Mouse (Mus musculus) embryo, embryonic 10 days (tissue): ENCODE measurements around the gene Pemt.

Experiments used
- DNase-seq: peaks from one replicate; pipeline ENCODE4 v3.0.0-alpha.2; 2015; ENCODE audit warnings: low spot score

The Pemt gene

GRCm38 (mm10) chr11:60056520-60056919 lies 10.2 kb upstream of the Pemt start:
- no peak for DNase-seq

- DNase-seq, result no peak
These were observed 2.6 kb upstream of the Pemt start for GRCm38 (mm10) chr11:60048841-60049240.

GRCm38 (mm10) chr11:60045676-60046057 lies 622 bp downstream of the Pemt start:
- DNase-seq, result no peak

GRCm38 (mm10) chr11:60044777-60045176 lies 1.5 kb downstream of the Pemt start:
- DNase-seq, result no peak

DNA sequence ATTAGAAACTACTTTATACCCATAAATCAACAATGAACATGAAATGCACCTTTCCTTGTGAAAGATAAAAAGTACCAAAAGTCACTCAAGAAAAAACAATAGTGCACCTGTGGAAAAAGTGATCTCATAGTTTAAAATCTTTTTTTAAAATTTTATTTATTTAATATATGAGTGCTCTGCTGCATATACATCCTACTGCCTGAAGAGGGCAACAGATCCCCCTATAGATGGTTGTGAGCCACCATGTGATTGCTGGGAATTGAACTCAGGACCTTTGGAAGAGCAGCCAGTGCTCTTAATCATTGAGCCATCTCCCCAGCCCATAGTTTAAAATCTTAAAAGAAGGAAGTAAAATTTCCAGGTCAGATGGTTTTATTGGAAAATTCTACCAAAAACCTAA lies 4.0 kb downstream of the Pemt start:
- no peak for DNase-seq

- no peak for DNase-seq
These were observed 9.6 kb downstream of the Pemt start for GRCm38 (mm10) chr11:60036537-60037220.

DNA sequence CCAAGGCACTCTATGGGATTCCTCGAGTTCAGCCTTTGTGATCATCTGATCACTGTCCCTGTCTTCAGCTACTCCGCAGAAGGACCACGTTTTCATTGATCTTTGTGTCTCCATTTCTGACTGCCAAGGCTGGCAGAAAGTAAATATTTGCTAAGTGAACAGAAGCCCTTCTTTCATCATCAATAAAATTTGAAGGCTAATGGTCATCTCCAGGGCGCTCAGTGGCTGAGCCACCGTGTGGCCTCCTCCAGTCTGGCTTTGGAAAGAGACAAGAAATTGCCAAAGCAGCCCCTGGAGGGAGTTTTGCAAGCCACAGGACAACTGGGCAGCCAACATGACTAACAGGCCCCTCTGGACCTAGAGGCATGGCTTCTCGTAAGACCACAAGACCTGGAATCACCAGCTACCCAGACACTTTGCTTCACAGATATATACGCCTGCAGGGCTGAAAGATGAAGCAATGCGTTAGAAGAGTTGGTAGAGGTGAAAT lies 11.3 kb downstream of the Pemt start:
- DNase-seq, result no peak

GRCm38 (mm10) chr11:60034293-60034692 lies 12.0 kb downstream of the Pemt start:
- no peak for DNase-seq

GRCm38 (mm10) chr11:60032586-60033430 lies 13.5 kb downstream of the Pemt start:
- no peak for DNase-seq

DNA sequence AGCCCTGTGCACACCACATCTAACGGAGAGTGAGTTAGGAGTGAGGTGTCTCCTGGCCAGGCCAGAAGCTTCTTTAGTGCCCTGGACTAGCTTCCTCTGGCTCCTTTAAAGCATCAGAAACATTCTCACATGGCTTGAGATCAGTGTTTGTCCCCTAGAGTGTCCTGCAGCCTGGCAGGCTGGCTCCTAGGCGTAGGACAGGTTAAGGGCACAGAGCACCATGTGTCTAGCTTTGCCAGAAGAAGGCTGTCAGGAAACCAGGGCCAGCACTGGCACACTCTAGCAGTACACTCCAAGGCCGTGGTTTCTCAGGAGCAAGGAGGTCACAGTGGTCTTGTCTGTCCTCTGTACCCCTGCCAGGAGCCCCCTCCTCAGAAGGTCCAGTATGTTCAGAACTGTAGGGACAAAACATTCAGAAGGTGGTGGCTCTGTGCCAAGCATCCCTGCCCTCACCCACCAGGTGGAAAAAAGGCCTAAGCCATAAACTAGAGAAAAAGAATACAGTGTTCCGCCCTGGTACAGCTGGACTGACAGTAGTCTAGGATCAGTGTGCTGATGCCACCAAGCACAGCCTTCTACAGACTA lies 15.4 kb downstream of the Pemt start:
- DNase-seq, result no peak

DNA sequence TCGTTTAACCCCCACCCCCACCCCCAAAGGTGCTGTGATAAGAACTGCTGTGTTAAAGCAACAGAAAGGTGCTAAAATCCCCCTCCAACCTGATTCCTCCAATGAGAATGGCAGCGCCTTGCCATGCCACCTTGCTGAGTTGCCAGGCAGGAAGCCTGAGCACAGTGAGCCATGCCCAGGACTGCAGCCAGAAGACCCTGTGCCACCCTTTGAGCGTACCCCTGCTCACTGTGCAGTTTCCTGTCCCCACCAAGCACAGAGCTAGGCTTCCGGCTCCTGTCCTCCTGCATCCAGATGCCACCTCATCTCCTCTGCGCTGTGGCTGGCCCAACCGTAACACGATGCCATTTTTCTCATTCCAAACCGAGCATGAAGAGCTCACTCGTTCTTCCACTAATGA lies 16.3 kb downstream of the Pemt start:
- no peak for DNase-seq

GRCm38 (mm10) chr11:60027913-60028875 lies 18.1 kb downstream of the Pemt start:
- DNase-seq, result no peak

DNA sequence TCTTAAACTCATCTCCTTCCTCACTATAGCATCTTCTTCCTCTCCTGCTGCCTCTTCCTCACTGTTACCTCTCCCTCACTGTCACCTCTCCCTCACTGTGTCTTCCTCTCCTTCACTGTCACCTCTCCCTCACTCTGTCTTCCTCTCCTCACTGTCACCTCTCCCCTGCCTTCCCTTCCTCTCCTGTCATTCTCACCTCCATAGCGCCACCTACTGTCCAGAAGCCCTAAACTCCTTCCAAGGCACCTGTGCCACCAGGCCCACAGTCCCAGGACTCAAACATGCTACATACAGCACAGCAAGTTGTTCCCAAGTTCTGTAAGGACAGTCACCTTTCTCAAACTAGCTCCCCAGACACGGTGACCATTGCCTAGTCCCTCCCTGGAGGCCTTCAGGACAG lies 19.0 kb downstream of the Pemt start:
- DNase-seq, result peak; percentile 88

GRCm38 (mm10) chr11:60026166-60026565 lies 20.1 kb downstream of the Pemt start:
- DNase-seq, result no peak

GRCm38 (mm10) chr11:60021201-60021600 lies 25.1 kb downstream of the Pemt start:
- DNase-seq, result no peak

DNA sequence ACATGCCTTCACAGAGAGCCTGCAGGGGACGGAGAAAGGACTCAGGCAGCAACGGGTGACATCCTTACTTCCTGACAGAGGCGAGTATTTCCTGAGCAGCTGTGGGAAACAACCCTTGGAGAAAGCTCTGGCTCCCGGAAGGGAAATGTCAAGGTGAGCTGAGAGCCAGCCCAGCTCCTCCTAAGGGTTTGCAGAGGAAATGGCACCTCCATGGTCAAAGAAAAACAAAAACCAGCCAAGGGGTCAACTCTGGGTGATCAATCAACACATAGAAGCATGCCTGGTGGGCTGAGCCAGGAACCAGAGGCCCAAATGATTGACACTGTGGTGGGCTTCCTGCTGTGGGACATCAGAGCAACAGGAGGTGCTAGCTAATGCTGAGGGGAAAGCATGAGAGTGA lies 29.6 kb downstream of the Pemt start:
- DNase-seq, result peak; percentile 50

GRCm38 (mm10) chr11:60011516-60011915 lies 34.8 kb downstream of the Pemt start:
- no peak for DNase-seq

DNA sequence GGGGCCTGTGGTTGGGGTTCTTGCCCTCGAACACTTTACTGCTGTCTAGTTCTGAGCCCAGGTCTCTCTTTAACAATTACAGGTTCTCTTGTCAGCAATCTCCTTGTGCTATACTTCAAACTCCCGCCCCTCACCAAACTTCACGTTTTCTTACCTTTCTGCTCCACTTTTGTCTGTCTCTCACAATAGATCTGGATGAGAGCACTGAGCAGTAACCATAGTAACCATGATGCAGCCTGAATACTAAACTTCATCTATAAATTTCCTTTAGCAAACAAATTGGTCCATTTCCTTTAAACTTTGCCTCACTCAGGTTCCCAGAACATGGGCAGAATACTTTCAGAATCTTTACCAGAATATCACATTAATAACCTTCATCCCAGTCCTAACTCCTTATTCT lies 36.8 kb downstream of the Pemt start:
- DNase-seq, result no peak

DNA sequence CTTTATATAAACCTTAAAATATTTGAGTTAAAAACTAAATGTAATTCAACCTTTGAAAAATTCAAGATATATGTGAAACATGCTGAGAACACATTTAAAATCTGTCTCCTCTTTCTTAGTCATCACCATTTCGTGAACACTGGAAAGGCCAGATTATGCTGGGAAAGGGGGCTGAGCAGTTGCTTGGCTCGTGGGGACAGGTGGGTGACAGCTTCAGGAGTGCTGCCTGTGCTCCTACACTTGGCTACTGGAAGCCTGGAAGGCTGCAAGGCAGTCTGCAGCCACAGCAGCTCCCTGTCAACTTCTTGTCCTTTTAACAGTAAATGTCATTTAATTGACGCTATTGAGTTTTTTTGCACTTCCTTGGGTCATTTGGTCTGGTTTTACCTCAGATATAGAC lies 40.4 kb downstream of the Pemt start:
- no peak for DNase-seq

DNA sequence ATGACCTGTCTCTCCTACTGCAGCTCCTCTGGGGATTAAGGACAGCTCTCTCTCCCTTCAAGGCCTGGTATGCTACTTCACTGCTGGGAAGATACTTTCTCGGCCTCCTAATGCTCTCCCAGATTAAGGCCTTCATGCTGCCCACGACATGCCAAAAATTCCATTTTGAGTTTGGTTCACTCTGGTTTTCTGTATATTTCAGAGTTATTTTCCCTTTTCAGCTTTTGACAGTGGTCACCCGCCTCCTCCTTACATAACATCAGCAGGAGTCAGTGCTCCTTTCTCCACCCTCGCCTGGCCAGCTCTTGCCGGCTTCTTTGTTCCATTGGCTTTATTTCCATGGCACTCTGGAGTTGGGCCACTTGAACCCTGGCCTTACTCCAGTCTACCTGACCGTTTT lies 41.6 kb downstream of the Pemt start:
- DNase-seq, result no peak

- no peak for DNase-seq
These were observed 42.5 kb downstream of the Pemt start for GRCm38 (mm10) chr11:60003811-60004210.
